Mouse (Mus musculus): Measurements from ENCODE around the gene 1700113H08Rik. TPM values are rescaled to one million over a fixed set of nuclear protein-coding genes. Genes with fewer than 3 reads are reported as not detected.

1700113H08Rik gene
- polyA plus RNA-seq, 1 experiment from 2014 or later, result not detected

DNA sequence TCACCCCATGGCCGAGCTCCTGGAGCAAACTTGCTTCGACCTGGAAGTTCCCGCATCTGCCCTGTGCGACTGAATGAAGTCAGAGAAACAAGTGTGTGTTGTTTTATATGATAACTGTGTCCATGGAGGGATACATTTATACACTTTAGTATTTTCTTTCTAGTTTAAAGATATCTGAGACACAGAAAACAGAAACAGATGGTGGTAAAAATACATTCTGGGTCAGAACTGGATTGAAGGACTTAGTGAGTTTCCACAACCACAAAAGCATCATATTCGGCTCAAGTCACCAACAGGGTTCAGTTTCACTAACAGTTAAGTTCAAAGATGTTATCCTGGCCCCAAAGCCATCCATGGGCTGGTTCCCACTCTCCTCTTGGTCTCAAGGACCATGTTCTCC, 67.2 kb downstream of the 1700113H08Rik start:
- ATAC-seq (ENCODE audit: low FRiP score, low read depth), result no peak
- Histone ChIP-seq H3K27me3 (no peaks in the 10 kb centered on the region), H3K4me1 (no peaks in the 10 kb centered on the region), H3K4me2 (replicated peaks) (no peak overlapping the region), H3K27ac (no peak overlapping the region), H3K4me3 (no peak overlapping the region), H3K9ac (no peak overlapping the region), H3K36me3 (no peaks in the 10 kb centered on the region), H3K9me3 (no peaks in the 10 kb centered on the region)
- 81% methylated on average over 5 of the region's 5 CpGs for WGBS

DNA sequence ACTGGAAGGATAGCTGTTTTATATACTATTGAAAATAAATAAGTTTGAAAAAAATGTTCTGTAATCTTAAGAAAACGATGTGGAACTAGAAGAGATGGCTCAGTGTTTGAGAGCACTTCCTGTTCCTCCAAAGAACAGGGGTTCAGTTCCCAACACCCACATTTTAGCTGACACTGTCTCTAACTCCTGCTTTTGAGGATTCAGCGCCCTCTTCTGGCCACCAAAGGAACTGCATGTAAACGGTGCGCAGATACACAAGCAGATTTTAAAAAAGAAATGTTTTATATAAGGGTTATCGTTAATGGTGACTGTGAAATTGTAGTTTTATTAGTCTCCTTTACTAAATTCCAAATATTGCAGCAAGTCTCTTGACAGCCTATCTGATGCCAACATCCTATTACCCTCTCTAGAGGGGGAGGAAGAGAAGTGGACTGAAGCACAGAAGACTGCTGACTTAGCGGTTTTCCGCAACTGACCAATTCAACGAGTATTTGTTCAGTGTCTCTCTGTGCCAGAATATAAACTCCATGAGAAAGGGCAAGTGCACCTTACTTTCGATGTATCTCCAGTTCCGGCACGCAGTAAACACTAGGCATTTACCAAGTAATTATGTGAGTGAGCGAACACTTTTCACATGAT, 68.5 kb downstream of the 1700113H08Rik start:
- no peak for ATAC-seq (ENCODE audit: low FRiP score, low read depth)
- Histone ChIP-seq H3K4me2 (replicated peaks) (no peak overlapping the region), H3K9me3 (no peaks in the 10 kb centered on the region), H3K27ac (no peak overlapping the region), H3K4me1 (no peaks in the 10 kb centered on the region), H3K27me3 (no peaks in the 10 kb centered on the region), H3K9ac (no peak overlapping the region), H3K36me3 (no peaks in the 10 kb centered on the region), H3K4me3 (no peak overlapping the region)
- WGBS, result 80% methylated on average over 12 of the region's 12 CpGs

DNA sequence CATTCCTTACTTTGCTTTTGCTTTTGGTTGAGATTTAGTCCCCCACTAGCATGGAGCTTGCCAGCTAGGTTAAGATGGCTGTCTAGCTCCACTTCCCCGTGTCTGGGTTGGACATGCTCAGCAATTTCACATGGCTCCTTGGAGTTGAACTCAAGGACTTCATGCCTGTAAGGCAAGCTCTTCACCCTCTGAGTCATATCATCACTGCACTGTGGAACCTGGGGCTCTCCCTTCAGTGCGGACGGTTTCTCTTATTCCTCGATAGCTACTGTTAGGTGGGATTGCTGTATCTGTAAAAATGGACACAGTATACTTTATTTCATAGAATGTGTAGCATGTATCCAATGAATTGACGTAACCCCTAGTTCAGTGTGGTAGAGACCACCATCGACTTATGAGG, 93.2 kb downstream of the 1700113H08Rik start:
- Histone ChIP-seq H3K36me3 (no peaks in the 10 kb centered on the region), H3K4me2 (replicated peaks) (no peak overlapping the region), H3K4me3 (no peak overlapping the region), H3K9me3 (no peaks in the 10 kb centered on the region), H3K27me3 (no peaks in the 10 kb centered on the region), H3K9ac (no peak overlapping the region), H3K4me1 (no peaks in the 10 kb centered on the region), H3K27ac (no peak overlapping the region)
- ATAC-seq (ENCODE audit: low FRiP score, low read depth), result no peak
- WGBS, result 94% methylated on average over 6 of the region's 6 CpGs

DNA sequence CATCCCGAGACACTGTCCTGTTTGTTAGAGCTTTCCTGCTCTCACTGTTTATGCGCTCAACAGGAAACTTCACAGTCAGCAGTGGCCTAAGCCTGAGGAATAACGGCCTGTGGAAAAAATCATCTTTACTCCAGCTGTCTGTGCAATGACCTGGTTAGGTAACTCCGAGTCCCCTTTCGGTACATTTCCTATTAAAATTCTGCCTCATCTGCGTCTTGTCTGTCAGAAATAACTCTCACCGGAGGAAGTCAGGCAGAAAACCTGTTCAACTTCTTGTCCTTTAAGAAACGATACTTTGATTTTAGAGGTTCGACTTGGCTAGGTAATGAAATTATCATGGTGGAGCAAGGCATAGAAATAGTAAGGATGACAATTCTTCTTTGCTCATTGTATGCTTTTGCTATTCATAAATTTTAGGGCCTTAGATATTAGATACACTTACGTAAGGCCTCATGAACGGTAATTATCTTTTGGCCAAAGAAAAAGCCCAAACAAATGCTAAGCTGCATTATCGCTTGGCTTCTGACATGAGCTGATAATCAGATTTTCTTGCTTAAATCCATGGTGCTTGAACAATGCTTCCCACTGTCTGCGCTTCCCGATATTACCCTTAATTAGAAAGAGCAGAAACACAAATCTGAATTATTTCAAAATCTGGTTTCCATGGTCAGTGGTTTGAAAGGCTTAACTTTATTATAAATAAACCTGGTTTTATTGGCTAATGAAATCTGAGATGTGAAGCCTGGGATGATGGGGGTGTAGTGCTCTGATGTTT, 96.1 kb downstream of the 1700113H08Rik start:
- H3K36me3 ChIP-seq, result no peaks in the 10 kb centered on the region
- no peaks in the 10 kb centered on the region for H3K9me3 ChIP-seq
- H3K4me1 ChIP-seq, result no peaks in the 10 kb centered on the region
- H3K4me3 ChIP-seq, result no peak overlapping the region
- WGBS, result 62% methylated on average over 14 of the region's 14 CpGs
- H3K27ac ChIP-seq, result no peak overlapping the region
- no peak for ATAC-seq (ENCODE audit: low FRiP score, low read depth)
- H3K27me3 ChIP-seq, result no peaks in the 10 kb centered on the region
- no peak overlapping the region for H3K9ac ChIP-seq
- no peak overlapping the region for H3K4me2 ChIP-seq (replicated peaks)

DNA sequence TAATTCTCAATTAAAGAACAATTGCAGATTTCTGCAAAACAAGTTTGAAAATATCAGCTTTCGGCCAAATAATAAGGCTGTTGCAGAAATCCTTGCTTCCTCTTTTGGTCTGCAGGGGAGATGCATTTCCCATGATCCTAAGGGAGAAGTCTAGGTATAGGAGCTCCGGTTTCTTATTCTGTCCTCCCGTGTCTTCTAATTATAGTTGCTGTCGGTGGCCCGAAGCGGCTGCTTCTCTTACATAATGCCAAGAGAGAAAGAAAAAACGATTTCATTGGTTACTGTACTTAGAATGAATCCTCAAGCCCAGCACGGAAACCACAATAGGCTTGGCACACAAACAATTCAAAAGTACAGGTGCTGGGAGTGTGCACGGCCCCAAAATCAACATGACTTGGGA, 101.9 kb downstream of the 1700113H08Rik start:
- no peak overlapping the region for H3K4me3 ChIP-seq
- no peak for ATAC-seq (ENCODE audit: low FRiP score, low read depth)
- H3K27ac ChIP-seq, result no peak overlapping the region
- no peak overlapping the region for H3K9ac ChIP-seq
- H3K27me3 ChIP-seq, result no peaks in the 10 kb centered on the region
- WGBS, result 85% methylated on average over 9 of the region's 9 CpGs
- H3K4me1 ChIP-seq, result no peaks in the 10 kb centered on the region
- H3K4me2 ChIP-seq (replicated peaks), result no peak overlapping the region
- no peaks in the 10 kb centered on the region for H3K9me3 ChIP-seq
- H3K36me3 ChIP-seq, result no peaks in the 10 kb centered on the region

DNA sequence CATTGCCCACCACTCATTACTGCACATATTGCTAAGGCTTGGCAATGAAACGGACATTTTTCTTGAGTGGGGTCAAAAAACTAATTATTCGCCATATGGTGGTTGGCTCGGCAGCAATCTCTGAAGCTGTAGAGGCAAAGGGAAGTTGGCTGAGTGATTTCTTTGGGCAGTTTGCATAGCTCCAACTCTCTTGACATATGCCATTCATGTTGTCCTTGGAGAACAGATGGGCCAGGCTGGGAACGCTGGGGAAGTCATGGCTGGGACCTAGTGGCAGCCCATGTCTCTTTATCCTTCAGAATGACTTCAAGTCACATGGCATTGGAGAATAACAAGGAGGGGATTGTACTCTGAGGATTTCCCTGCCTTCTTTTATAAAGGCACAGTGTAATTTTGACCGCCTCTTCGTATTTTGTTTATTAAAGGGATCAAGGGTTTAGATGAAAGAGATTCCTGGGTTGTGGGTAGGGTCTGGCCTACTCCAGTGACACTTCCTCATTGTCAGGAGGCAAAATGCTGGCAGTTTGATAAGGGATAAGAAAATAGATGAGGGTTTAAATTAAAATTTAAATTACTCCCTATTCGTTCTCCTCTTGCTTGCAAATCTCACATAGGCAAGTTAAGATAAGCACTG, 138.4 kb downstream of the 1700113H08Rik start:
- no peak overlapping the region for H3K4me3 ChIP-seq
- no peak overlapping the region for H3K9ac ChIP-seq
- WGBS, result 68% methylated on average over 7 of the region's 7 CpGs
- no peak overlapping the region for H3K27ac ChIP-seq
- H3K4me2 ChIP-seq (replicated peaks), result no peak overlapping the region
- H3K36me3 ChIP-seq, result no peaks in the 10 kb centered on the region
- no peaks in the 10 kb centered on the region for H3K9me3 ChIP-seq
- no peak for ATAC-seq (ENCODE audit: low FRiP score, low read depth)
- H3K4me1 ChIP-seq, result no peaks in the 10 kb centered on the region
- no peaks in the 10 kb centered on the region for H3K27me3 ChIP-seq

DNA sequence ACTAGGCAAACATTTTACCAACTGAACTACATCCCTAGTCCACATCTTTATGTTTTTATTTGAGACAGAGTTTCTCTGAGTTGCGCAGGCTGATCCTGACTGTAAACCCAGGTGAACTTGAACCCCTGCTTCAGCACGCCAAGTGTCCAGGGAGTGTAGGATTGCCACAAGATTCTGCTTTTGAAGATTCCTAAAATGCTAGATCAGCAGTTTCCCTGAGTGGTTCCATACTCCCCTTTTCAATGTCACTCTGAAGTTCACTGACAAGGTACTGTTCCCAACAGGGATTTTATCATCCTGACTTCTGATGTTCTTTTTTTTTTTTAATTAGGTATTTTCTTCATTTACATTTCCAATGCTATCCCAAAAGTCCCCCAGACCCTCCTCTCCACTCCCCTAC, 140.9 kb downstream of the 1700113H08Rik start:
- H3K4me2 ChIP-seq (replicated peaks), result no peak overlapping the region
- no peak overlapping the region for H3K9ac ChIP-seq
- ATAC-seq (ENCODE audit: low FRiP score, low read depth), result no peak
- H3K27ac ChIP-seq, result no peak overlapping the region
- no peaks in the 10 kb centered on the region for H3K4me1 ChIP-seq
- WGBS, result 93% methylated on average over 2 of the region's 2 CpGs
- no peaks in the 10 kb centered on the region for H3K27me3 ChIP-seq
- no peaks in the 10 kb centered on the region for H3K9me3 ChIP-seq
- no peaks in the 10 kb centered on the region for H3K36me3 ChIP-seq
- H3K4me3 ChIP-seq, result no peak overlapping the region

DNA sequence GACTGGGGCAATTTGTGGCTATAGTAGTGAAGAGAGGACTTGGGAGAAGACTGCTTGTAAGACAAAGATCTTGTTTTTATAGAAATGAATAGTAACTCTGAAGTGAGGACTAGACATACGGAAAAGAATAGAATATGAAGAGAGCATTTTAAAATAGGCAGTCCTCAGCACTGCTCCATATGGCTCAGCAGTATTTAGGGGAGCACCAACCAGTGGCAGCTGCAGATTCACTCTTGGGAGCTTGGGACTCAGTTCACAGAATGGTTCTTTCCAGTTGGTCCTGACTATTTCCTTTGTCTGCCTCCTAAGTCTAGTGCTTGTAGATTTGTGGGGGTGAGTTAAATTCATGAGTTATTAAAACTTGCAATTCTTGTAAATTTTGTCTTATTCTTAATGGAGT, 151.6 kb downstream of the 1700113H08Rik start:
- WGBS, result 85% methylated on average over 1 of the region's 1 CpGs
- no peaks in the 10 kb centered on the region for H3K9me3 ChIP-seq
- no peak for ATAC-seq (ENCODE audit: low FRiP score, low read depth)
- no peaks in the 10 kb centered on the region for H3K36me3 ChIP-seq
- no peak overlapping the region for H3K4me2 ChIP-seq (replicated peaks)
- no peaks in the 10 kb centered on the region for H3K4me1 ChIP-seq
- H3K4me3 ChIP-seq, result no peak overlapping the region
- H3K27ac ChIP-seq, result no peak overlapping the region
- H3K27me3 ChIP-seq, result no peaks in the 10 kb centered on the region
- no peak overlapping the region for H3K9ac ChIP-seq

DNA sequence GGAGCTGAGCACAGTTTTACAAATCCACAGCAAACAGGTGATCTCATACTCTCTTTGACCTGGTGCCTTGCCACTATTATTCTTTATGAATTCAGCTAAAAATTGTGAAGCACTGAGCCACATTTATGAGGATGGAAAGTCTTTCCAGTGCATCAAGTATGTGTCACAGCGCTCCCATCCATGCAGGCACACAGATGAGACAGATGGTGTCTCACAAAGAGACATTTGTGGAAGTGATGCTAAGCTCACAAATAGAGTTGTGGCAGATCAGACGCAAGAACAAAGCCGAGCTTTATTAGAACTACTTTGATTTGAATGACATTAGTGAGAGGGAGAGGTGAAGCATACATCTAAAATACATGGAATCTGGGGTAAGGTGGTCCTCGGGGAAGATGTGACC, 153.2 kb downstream of the 1700113H08Rik start:
- Histone ChIP-seq H3K4me3 (no peak overlapping the region), H3K36me3 (no peaks in the 10 kb centered on the region), H3K9me3 (no peaks in the 10 kb centered on the region), H3K27ac (no peak overlapping the region), H3K27me3 (no peaks in the 10 kb centered on the region), H3K4me1 (no peaks in the 10 kb centered on the region), H3K9ac (no peak overlapping the region), H3K4me2 (replicated peaks) (no peak overlapping the region)
- ATAC-seq (ENCODE audit: low FRiP score, low read depth), result no peak
- WGBS, result 88% methylated on average over 4 of the region's 4 CpGs

DNA sequence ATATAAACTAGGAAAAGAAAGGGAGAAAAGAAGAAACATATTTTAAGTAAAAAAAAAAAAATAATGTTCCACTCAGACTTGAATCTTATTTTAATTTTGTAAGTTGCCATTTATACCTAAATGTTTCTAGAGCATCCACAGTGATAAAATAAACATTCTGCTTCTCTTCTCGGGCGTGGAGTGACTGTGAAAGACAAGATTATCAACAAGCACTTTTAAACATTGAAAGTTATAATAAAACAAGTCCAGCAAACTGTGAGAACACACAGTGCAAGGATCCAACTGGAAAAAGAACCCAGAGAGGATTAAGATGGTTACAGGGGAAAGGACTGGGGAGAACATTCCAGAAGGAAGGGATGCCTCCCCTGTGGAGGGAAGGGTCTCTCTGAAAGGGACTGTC, 155.0 kb downstream of the 1700113H08Rik start:
- no peaks in the 10 kb centered on the region for H3K4me1 ChIP-seq
- H3K9me3 ChIP-seq, result no peaks in the 10 kb centered on the region
- H3K9ac ChIP-seq, result no peak overlapping the region
- no peak overlapping the region for H3K27ac ChIP-seq
- 79% methylated on average over 2 of the region's 2 CpGs for WGBS
- ATAC-seq (ENCODE audit: low FRiP score, low read depth), result no peak
- no peak overlapping the region for H3K4me3 ChIP-seq
- H3K27me3 ChIP-seq, result no peaks in the 10 kb centered on the region
- no peak overlapping the region for H3K4me2 ChIP-seq (replicated peaks)
- no peaks in the 10 kb centered on the region for H3K36me3 ChIP-seq

DNA sequence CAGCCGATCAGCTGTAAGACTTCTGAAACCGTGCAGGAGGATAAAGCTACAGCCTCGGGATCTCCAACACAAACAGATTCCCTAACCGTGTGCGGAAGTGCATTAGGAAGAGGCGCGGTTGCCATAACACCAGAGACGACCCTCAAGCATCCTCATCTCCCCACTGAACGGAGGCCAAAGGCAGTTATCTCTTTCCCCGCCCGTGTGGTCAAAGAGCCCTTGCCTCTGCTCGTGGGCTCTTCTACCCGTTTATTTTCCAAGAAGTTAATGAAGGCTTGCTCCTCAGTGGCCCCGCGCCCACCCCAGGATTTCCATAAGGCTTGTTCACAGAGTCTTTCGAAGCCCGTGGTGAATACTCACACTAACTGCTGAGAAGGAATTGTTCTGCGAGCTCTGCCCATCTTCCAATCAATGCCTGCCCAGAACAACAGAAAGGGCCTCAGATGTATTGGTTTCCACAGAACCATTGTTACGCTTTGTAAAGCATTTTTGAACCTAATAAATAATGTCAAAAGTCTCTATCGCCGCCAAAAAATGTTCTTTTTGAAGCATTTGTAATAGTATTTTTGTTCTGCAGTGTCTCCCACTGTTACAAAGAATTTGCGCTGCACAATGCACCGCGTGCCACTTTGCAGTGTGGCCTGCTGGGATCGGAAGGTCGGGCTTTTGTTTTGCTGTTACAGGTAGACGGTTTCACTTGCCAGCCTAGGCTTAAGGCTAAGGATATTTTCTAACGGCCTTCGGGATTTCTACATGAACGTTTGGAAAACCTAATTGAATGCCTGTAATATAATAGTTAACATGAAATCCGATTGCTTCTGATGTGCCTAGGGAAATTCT, 172.4 kb downstream of the 1700113H08Rik start:
- Histone ChIP-seq H3K9ac (no peak overlapping the region), H3K27me3 (no peaks in the 10 kb centered on the region), H3K4me1 (no peaks in the 10 kb centered on the region), H3K27ac (no peak overlapping the region), H3K4me3 (no peak overlapping the region), H3K9me3 (no peaks in the 10 kb centered on the region), H3K4me2 (replicated peaks) (no peak overlapping the region), H3K36me3 (no peaks in the 10 kb centered on the region)
- ATAC-seq (ENCODE audit: low FRiP score, low read depth), result no peak
- WGBS, result 62% methylated on average over 31 of the region's 31 CpGs

Data from limb, embryonic 13.5 days (tissue).